8 mouse cellular contexts compared by ENCODE assay signal in the genomic region with DNA sequence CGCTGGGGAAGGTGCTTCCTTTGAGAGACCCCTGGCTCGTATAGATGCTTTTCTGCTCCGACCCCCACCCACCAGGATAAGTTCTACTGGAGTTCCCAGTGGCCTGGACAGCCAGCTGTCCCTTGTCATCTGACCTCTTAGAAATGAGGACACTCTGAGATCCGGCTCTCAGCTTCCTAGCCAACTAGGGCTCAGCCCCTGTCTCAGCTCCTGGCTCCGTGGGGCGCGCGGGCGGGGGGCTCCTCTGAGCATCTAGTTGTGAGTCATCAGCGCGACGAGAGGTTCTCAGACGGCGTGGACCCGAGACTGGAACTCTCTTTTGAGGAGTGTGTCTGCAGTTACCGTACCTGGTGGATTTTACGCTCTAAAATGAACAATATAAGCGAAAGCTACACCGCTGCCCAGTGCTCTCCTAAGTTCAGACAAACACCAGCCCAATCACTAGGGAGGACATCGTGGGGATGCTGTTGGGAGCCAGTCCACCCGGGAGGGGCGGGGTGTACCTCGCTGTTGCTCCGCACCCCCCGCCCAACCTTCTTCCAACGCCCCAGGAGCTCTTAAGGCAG. TPM values are rescaled to one million over a fixed set of nuclear protein-coding genes. Genes with fewer than 3 reads are reported as not detected.
A peak's percentile ranks its signal among the peaks of the same experiment; 100 is the strongest.
DNase-seq lines count a peak whose midpoint lies in the region; ATAC-seq and TF ChIP-seq lines count a peak whose summit lies in the region.

No protein-coding gene starts in this region.

- peak overlapping the region; percentile 56 for H3K4me3 ChIP-seq in liver, embryonic 11.5 days (ENCODE audit: low read depth, low read length)
- H3K4me3 ChIP-seq in small intestine, adult 2 months (ENCODE audit: low read depth, low read length), result peak overlapping the region; percentile 70

- H3K9me3 ChIP-seq in liver, embryonic 11.5 days (ENCODE audit: control insufficient read depth, low read length), result no peaks in the 10 kb centered on the region

- ATAC-seq in liver, embryonic 11.5 days (replicated peaks; ENCODE audit: low FRiP score), result no peak

- DNase-seq in heart, adult 18-20 months, result peak; percentile 12
- no peak for DNase-seq in heart, postnatal 25 days (ENCODE audit: low spot score)
- peak; percentile 45 for DNase-seq in embryo, embryonic 10.5 days (ENCODE audit: low spot score)
- DNase-seq in heart, postnatal 4 days, result peak; percentile 38
- no peak for DNase-seq in liver, embryonic 11.5 days (ENCODE audit: low spot score)
- DNase-seq in frontal cortex, adult 2 months (ENCODE audit: extremely low spot score in 1 of 2, low spot score in 1 of 2), result no peak
- DNase-seq in left cerebral cortex, postnatal 14 days (ENCODE audit: low spot score in 2 of 2), result no peak

- no peak overlapping the region for H3K9ac ChIP-seq in liver, embryonic 11.5 days (ENCODE audit: low read depth, low read length)

- no peak overlapping the region for H3K27ac ChIP-seq in liver, embryonic 11.5 days (ENCODE audit: low read depth, low read length)
- no peak overlapping the region for H3K27ac ChIP-seq in small intestine, adult 2 months (ENCODE audit: insufficient read depth, low read depth, low read length)

- TF ChIP-seq CTCF in small intestine, adult 2 months (IDR thresholded peaks at IDR 0.05; ENCODE audit: extremely low read depth, insufficient read length, insufficient replicate concordance, low read depth, low read length), result no peak

- H3K27me3 ChIP-seq in liver, embryonic 11.5 days (replicated peaks; ENCODE audit: control insufficient read depth, insufficient read depth, low read length), result peaks cover 59% of the 10 kb centered on the region
- peaks cover 23% of the 10 kb centered on the region for H3K27me3 ChIP-seq in small intestine, adult 2 months (ENCODE audit: control insufficient read depth, insufficient read depth, low read length)

- TF ChIP-seq POLR2A in small intestine, adult 2 months (IDR thresholded peaks at IDR 0.05; ENCODE audit: low read depth, low read length), result no peak

- no peaks in the 10 kb centered on the region for H3K36me3 ChIP-seq in liver, embryonic 11.5 days (ENCODE audit: control insufficient read depth, insufficient read depth, low read length)
- H3K36me3 ChIP-seq in small intestine, adult 2 months (ENCODE audit: control insufficient read depth, insufficient read depth, low read length), result no peaks in the 10 kb centered on the region

- H3K4me1 ChIP-seq in liver, embryonic 11.5 days (replicated peaks; ENCODE audit: control insufficient read depth, insufficient read depth, low read length), result no peaks in the 10 kb centered on the region; the same call in 1 of the 2 replicates
- H3K4me1 ChIP-seq in small intestine, adult 2 months (ENCODE audit: control insufficient read depth, insufficient read depth, insufficient read length, low read length), result peaks cover 3% of the 10 kb centered on the region; the same call in 1 of the 2 replicates

- peak overlapping the region; percentile 93 for H3K4me2 ChIP-seq in liver, embryonic 11.5 days

- intact Hi-C loops in heart, postnatal 25 days (cut with DNase I), result no loop called here
- intact Hi-C loops in left cerebral cortex, postnatal 14 days (cut with DNase I), result no loop called here

- 3% methylated on average over 26 of the region's 26 CpGs for WGBS in liver, embryonic 11.5 days
- 1% methylated on average over 26 of the region's 26 CpGs for WGBS in small intestine, adult 2 months

RNA-seq across cellular contexts. Expression of gene Ank3, which starts 0.3 kb away (rescaled TPM):
- 10 to 100 TPM; 67.9 to 68.1 TPM for total RNA-seq in heart, adult 18-20 months (2021)
- 10 to 100 TPM; 77.8 to 89.0 TPM for total RNA-seq in heart, postnatal 25 days (2021)
- total RNA-seq in heart, postnatal 4 days (2021), result 10 to 100 TPM; 84.2 to 92.8 TPM
- polyA plus RNA-seq in liver, embryonic 11.5 days (2014; fragmentation: Nextera tagmentation; extraction: Ambion mirVana), result 13.4 and 16.1 TPM in 2 replicates
- polyA plus RNA-seq in small intestine, adult 2 months (2012; rRNA removed), result 5.1 and 9.3 TPM in 2 replicates
- polyA plus RNA-seq in frontal cortex, adult 2 months (2012; rRNA removed), result 159 and 173 TPM in 2 replicates
- 100 to 1,000 TPM; 533 to 540 TPM for total RNA-seq in left cerebral cortex, postnatal 14 days (2021)

RNA-seq across cellular contexts. Expression of gene Cdk1, which starts 45.5 kb away (rescaled TPM):
- 1 to 10 TPM; 1.4 to 1.6 TPM for total RNA-seq in heart, adult 18-20 months (2021)
- total RNA-seq in heart, postnatal 25 days (2021), result 1 to 10 TPM; 2.2 to 2.8 TPM
- total RNA-seq in heart, postnatal 4 days (2021), result 100 to 1,000 TPM; 130 to 136 TPM
- 441 and 474 TPM in 2 replicates for polyA plus RNA-seq in liver, embryonic 11.5 days (2014; fragmentation: Nextera tagmentation; extraction: Ambion mirVana)
- polyA plus RNA-seq in small intestine, adult 2 months (2012; rRNA removed), result 18.6 and 25.3 TPM in 2 replicates
- 2.0 and 2.2 TPM in 2 replicates for polyA plus RNA-seq in frontal cortex, adult 2 months (2012; rRNA removed)
- total RNA-seq in left cerebral cortex, postnatal 14 days (2021), result 1 to 10 TPM; 2.6 to 3.3 TPM

Comparison
In these comparisons a context has a peak if more than half of its experiments do, and no peak if none do; other contexts are left out.
1. DNase-seq: peak in heart, adult 18-20 months (2 of 2), embryo, embryonic 10.5 days (single experiment) and heart, postnatal 4 days (single experiment); none in heart, postnatal 25 days (single experiment), liver, embryonic 11.5 days (single experiment), frontal cortex, adult 2 months (0 of 2) and left cerebral cortex, postnatal 14 days (0 of 2).
2. RNA of gene Cdk1, which starts 45.5 kb away (total RNA-seq): 130 to 136 TPM in heart, postnatal 4 days; 2.6 to 3.3 TPM in left cerebral cortex, postnatal 14 days, 2.2 to 2.8 TPM in heart, postnatal 25 days and 1.4 to 1.6 TPM in heart, adult 18-20 months; every median in the first group is over 10 times any median in the second.
3. RNA of gene Ank3, which starts 0.3 kb away (total RNA-seq): 533 to 540 TPM in left cerebral cortex, postnatal 14 days; 84.2 to 92.8 TPM in heart, postnatal 4 days, 77.8 to 89.0 TPM in heart, postnatal 25 days and 67.9 to 68.1 TPM in heart, adult 18-20 months; every median in the first group is over 4 times any median in the second.